Mouse (Mus musculus) limb, embryonic 11.5 days (tissue): ENCODE measurements around the gene Dnajc16. TPM values are rescaled to one million over a fixed set of nuclear protein-coding genes. Genes with fewer than 3 reads are reported as not detected.

ENCODE experiments used
- ATAC-seq: fragments of 200-750 bp; cut with Nextera tagmentation; 2 replicates; pipeline ENCODE4 v1.8.0; 2017; ENCODE audit warnings: low read depth; ENCODE audit not compliant: insufficient number of reproducible peaks, low FRiP score, low TSS enrichment
- DNase-seq: peaks from one replicate; pipeline ENCODE4 v3.0.0-alpha.2; 2015; ENCODE audit warnings: low spot score
- H3K27ac ChIP-seq: fragments of 300-500 bp; sonication (generic); replicated peaks from 2 replicates; pipeline ENCODE4 v1.5.1; 2014; ENCODE audit warnings: low read depth, mild to moderate bottlenecking, low read length
- H3K27me3 ChIP-seq: fragments of 300-500 bp; sonication (generic); 2 replicates; pipeline ENCODE4 v1.6.1; 2014; ENCODE audit warnings: mild to moderate bottlenecking, low read length, mixed read lengths; ENCODE audit not compliant: control insufficient read depth, insufficient read depth
- H3K36me3 ChIP-seq: fragments of 300-500 bp; sonication (generic); 2 replicates; pipeline ENCODE4 v1.6.1; 2014; ENCODE audit warnings: mild to moderate bottlenecking, low read length, moderate library complexity, mixed read lengths; ENCODE audit not compliant: control insufficient read depth, insufficient read depth
- H3K4me1 ChIP-seq: fragments of 300-500 bp; sonication (generic); 2 replicates; pipeline ENCODE4 v1.6.1; 2014; ENCODE audit warnings: low read length, mixed read lengths; ENCODE audit not compliant: control insufficient read depth, insufficient read depth
- H3K4me2 ChIP-seq: fragments of 300-500 bp; sonication (generic); 2 replicates; pipeline ENCODE4 v1.6.1; 2014; ENCODE audit warnings: low read depth, mild to moderate bottlenecking, moderate library complexity; ENCODE audit not compliant: severe bottlenecking
- H3K4me3 ChIP-seq: fragments of 300-500 bp; sonication (generic); 2 replicates; pipeline ENCODE4 v1.5.1; 2014; ENCODE audit warnings: low read depth, low read length
- H3K9ac ChIP-seq: fragments of 300-500 bp; sonication (generic); 2 replicates; pipeline ENCODE4 v1.6.1; 2014; ENCODE audit warnings: mild to moderate bottlenecking, low read length
- H3K9me3 ChIP-seq: fragments of 300-500 bp; sonication (generic); 2 replicates; pipeline ENCODE4 v1.6.1; 2016; ENCODE audit warnings: low read length; ENCODE audit not compliant: control insufficient read depth
- WGBS: fragments of 180-500 bp; shearing (Covaris S2); extraction: QIAGEN DNeasy Blood & Tissue Kit; methylation state at CpG from one replicate; pipeline ENCODE4 v1.1.7; 2014; 5-methylcytosine and 5-hydroxymethylcytosine counted together
- polyA plus RNA-seq: library from polyadenylated mRNA; unstranded; fragments of >200 nt; fragmentation: Nextera tagmentation; extraction: Ambion mirVana; gene quantifications from 2 replicates; pipeline ENCODE4 v1.2.1, GENCODE M21; 2014

The Dnajc16 gene
- polyA plus RNA-seq, 1 experiment from 2014 or later = 3.1 TPM

DNA sequence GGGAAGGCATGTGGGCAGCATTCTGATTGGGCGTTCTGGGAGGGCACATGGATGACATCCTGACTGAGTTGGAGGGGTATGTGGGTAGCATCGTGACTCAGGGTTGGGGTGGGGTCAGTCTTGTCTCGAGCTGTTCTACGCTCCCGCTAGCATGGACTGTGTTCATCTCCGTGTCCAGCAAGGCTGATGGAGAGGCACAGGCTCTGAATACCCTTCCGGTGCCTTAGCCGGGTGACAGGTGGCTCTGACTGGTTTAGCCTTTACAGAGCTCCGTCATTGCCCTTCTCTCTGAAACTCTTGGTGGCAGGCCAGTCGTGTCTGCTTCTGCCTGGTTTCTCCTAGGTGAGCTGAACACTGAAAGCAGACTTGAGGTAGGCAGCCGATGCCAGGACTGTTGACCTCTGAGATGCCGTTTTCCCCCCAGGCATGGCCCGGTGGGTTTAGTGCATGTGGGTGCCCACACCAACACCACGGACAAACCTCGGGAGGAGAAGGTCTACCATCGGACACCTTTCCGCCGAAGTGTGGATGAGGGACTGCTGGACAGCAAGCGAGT, 35.3 kb downstream of the Dnajc16 start:
- no peak overlapping the region for H3K27ac ChIP-seq
- ATAC-seq = no peak
- WGBS = 93% methylated on average over 19 of the region's 19 CpGs

DNA sequence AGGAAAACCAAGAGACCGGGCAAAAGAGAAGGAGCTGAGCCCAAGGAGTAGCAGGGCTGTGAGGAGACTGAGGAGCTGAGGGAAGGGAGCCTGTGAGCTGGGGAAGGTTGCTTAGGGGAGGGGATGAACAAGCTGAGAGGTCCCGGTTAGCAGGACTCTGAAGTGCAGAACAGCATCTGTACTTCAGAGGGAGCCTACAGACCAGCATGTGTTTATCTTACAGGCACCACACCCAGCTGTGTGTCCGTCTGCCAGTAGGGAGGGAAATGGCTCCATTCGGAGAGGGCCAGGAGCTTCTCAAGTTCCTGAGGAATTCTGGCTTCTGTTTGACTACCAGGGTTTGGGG, 38.7 kb downstream of the Dnajc16 start:
- DNase-seq = no peak
- no peaks in the 10 kb centered on the region for H3K9me3 ChIP-seq
- no peak overlapping the region for H3K27ac ChIP-seq
- H3K4me1 ChIP-seq = peaks cover 2% of the 10 kb centered on the region; the same call in 1 of the 2 replicates
- WGBS = 1% methylated on average over 4 of the region's 4 CpGs
- H3K4me3 ChIP-seq = no peak overlapping the region
- H3K4me2 ChIP-seq = no peak overlapping the region
- no peaks in the 10 kb centered on the region for H3K36me3 ChIP-seq
- no peaks in the 10 kb centered on the region for H3K27me3 ChIP-seq
- no peak overlapping the region for H3K9ac ChIP-seq
- no peak for ATAC-seq

More for the DNA sequence above, 35.3 kb downstream of the Dnajc16 start:
- H3K9me3 ChIP-seq = no peaks in the 10 kb centered on the region
- no peak overlapping the region for H3K4me2 ChIP-seq
- no peak overlapping the region for H3K9ac ChIP-seq
- H3K4me3 ChIP-seq = no peak overlapping the region
- no peaks in the 10 kb centered on the region for H3K4me1 ChIP-seq
- DNase-seq = no peak
- no peaks in the 10 kb centered on the region for H3K27me3 ChIP-seq
- no peaks in the 10 kb centered on the region for H3K36me3 ChIP-seq

DNA sequence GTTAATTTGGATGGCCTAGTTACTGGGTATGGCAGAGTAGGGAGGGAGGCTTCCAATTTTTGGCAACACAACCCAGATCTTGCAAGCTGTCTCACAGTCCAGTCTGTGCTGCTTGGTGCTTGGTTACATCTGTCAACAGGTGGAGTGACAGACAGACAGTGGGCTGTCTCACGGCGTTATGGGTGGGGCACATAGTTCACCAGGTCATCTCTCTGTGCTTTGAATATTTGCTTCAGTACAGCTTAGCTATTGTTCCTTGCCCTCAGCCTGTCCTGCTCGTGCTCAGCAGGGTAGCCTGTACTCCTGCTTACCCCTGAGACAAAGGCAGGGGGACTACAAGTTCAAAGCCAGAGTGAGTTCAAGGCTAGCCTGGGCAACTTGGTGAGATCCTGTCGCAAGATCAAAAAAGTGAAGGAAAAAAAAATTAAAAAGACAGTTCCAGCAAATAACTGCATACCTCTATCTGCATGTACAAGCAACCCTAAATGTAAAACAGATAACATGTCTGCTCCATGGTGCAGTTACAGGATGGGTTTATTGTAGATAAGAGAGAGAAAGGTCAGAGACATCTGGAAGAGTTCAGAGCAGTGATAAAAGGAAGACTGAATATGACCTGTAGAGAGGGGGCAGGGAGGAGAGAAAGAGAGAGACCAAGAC, 39.2 kb downstream of the Dnajc16 start:
- Histone ChIP-seq H3K4me2 (no peak overlapping the region), H3K36me3 (no peaks in the 10 kb centered on the region), H3K9me3 (no peaks in the 10 kb centered on the region), H3K9ac (no peak overlapping the region), H3K4me3 (no peak overlapping the region), H3K4me1 (peaks cover 2% of the 10 kb centered on the region; the same call in 1 of the 2 replicates), H3K27ac (no peak overlapping the region), H3K27me3 (no peaks in the 10 kb centered on the region)
- DNase-seq (no peak), ATAC-seq (no peak)
- 45% methylated on average over 4 of the region's 4 CpGs for WGBS

DNA sequence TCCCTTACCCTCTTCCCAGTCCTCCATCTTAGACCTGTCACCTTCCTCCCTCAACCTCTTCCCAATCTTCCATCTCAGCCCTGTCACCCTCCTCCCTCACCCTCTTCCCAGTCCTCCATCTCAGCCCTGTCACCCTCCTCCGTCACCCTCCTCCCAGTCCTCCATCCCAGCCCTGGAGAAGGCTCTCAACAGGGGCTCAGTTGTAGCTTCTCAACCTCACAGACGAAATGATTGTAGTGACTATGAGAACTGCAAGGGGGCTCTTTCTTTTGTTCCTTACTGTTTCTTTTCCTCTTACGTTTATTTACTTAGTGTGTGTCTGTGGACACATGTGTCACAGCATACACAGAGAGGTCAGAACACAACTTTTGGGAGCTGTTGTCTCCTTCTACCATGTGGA, 39.9 kb downstream of the Dnajc16 start:
- no peak overlapping the region for H3K4me2 ChIP-seq
- H3K4me3 ChIP-seq = no peak overlapping the region
- no peak for ATAC-seq
- no peak overlapping the region for H3K27ac ChIP-seq
- H3K9me3 ChIP-seq = no peaks in the 10 kb centered on the region
- DNase-seq = no peak
- no peaks in the 10 kb centered on the region for H3K27me3 ChIP-seq
- H3K36me3 ChIP-seq = no peaks in the 10 kb centered on the region
- 74% methylated on average over 3 of the region's 3 CpGs for WGBS
- H3K4me1 ChIP-seq = peaks cover 2% of the 10 kb centered on the region; the same call in 1 of the 2 replicates
- H3K9ac ChIP-seq = no peak overlapping the region

DNA sequence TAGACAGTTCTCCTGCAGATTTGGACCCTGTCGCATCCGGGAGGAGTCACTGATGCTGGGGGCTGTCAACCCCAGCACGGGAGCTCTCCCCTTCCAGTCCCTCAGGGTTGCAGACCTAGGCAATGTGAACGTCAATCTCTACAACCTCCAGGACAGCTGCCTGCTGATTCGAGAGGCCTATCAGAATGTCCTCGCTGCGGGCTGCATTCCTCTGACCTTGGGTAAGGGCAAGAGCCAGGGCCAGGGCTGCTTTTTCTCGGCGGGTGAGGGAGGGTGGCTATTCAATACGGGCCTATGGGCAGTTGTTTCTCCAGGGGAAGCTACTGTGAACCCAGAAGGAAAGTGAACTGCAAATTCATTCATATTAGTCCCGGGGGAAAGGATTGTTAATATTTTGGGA, 41.2 kb downstream of the Dnajc16 start:
- Histone ChIP-seq H3K9me3 (no peaks in the 10 kb centered on the region), H3K27ac (no peak overlapping the region), H3K9ac (no peak overlapping the region), H3K4me2 (no peak overlapping the region), H3K27me3 (no peaks in the 10 kb centered on the region), H3K36me3 (no peaks in the 10 kb centered on the region), H3K4me3 (no peak overlapping the region), H3K4me1 (peaks cover 2% of the 10 kb centered on the region; the same call in 1 of the 2 replicates)
- DNase-seq (no peak), ATAC-seq (no peak)
- 43% methylated on average over 11 of the region's 11 CpGs for WGBS

DNA sequence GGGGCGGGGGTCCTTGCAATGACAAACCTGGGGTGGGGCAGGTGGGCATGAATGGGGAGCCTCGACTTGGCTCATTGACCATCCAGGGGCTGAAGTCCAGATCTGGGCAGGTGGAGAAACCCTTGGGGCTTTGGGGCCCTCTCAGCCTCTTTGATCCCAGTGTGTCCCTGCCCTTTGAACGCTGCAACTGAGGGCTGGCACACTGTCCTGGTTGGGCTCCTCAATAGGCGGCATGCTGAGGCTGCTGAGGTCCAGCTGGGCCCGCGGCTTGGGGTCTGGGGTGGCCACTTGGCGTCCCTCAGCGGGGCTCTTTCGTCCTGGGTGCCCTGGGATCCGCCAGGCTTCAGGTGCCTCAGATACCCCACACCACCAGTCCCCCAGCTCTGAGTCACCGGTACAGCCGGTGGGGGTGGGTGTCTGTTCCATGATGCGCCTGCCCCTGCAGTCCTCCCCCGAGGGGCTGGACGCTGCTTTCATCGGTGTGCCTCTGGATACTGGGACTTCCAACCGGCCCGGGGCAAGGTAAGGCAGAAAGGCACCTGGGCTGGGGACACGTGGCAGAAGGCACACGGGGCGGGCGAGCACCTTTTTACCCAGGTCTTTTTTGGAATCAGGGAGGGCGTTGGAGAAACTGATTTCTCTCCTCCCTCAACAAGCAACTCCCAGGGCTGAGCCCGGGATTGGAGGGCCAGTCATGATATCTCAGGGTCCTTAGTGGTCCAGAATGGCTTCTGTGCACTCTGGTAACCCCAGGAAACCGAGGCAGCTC, 44.0 kb downstream of the Dnajc16 start, which contains the start of gene Agmat:
Agmat (plus strand) TSS at position 95 of the 769 bp plus-strand sequence.
- no peak within 1 kb of the TSS for H3K9ac ChIP-seq
- 19% methylated on average over 25 of the region's 25 CpGs for WGBS

DNA sequence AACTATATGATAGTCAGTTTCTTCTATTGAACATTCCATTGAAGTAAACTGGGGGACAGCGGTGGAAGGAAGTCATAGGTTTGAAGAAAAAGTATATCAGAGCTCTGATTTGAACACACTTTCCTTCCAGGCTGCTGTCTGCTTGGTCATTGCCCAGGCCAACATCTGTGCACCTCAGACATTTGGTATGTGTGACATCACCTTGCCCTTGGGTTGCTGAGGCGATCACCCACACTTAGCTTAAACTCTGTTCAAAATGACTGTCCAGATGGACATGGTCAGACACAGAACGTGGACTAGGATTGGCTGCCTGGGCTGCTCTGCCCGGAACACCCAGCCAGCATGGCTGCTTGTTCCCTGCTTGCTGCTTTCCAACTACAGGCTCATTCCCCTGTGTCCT, 48.4 kb downstream of the Dnajc16 start:
- no peak overlapping the region for H3K27ac ChIP-seq
- no peak overlapping the region for H3K4me2 ChIP-seq
- H3K4me1 ChIP-seq = peaks cover 2% of the 10 kb centered on the region; the same call in 1 of the 2 replicates
- H3K9me3 ChIP-seq = no peaks in the 10 kb centered on the region
- no peak overlapping the region for H3K4me3 ChIP-seq
- ATAC-seq (no peak), DNase-seq (no peak)
- WGBS = 87% methylated on average over 4 of the region's 4 CpGs
- H3K27me3 ChIP-seq = no peaks in the 10 kb centered on the region
- H3K36me3 ChIP-seq = no peaks in the 10 kb centered on the region
- no peak overlapping the region for H3K9ac ChIP-seq

More for the DNA sequence above, 44.0 kb downstream of the Dnajc16 start, which contains the start of gene Agmat:
- DNase-seq (no peak), ATAC-seq (no peak)
- Histone ChIP-seq H3K4me2 (no peak within 1 kb of the TSS), H3K27ac (no peak within 1 kb of the TSS), H3K27me3 (no peaks in the 10 kb centered on the region), H3K4me1 (peaks cover 2% of the 10 kb centered on the region; the same call in 1 of the 2 replicates), H3K4me3 (no peak within 1 kb of the TSS), H3K9me3 (no peaks in the 10 kb centered on the region), H3K36me3 (no peaks in the 10 kb centered on the region)

GRCm38 (mm10) chr4:141741856-141742255, 48.9 kb downstream of the Dnajc16 start:
- peak; percentile 27 for DNase-seq
- Histone ChIP-seq H3K9me3 (no peaks in the 10 kb centered on the region), H3K36me3 (no peaks in the 10 kb centered on the region), H3K9ac (no peak overlapping the region), H3K4me2 (no peak overlapping the region), H3K4me3 (no peak overlapping the region), H3K27ac (no peak overlapping the region), H3K4me1 (no peaks in the 10 kb centered on the region; the same call in 1 of the 2 replicates), H3K27me3 (no peaks in the 10 kb centered on the region)
- WGBS = 56% methylated on average over 9 of the region's 9 CpGs
- no peak for ATAC-seq
